Comparison of ENCODE assay signal across 8 mouse cellular contexts in the genomic region with DNA sequence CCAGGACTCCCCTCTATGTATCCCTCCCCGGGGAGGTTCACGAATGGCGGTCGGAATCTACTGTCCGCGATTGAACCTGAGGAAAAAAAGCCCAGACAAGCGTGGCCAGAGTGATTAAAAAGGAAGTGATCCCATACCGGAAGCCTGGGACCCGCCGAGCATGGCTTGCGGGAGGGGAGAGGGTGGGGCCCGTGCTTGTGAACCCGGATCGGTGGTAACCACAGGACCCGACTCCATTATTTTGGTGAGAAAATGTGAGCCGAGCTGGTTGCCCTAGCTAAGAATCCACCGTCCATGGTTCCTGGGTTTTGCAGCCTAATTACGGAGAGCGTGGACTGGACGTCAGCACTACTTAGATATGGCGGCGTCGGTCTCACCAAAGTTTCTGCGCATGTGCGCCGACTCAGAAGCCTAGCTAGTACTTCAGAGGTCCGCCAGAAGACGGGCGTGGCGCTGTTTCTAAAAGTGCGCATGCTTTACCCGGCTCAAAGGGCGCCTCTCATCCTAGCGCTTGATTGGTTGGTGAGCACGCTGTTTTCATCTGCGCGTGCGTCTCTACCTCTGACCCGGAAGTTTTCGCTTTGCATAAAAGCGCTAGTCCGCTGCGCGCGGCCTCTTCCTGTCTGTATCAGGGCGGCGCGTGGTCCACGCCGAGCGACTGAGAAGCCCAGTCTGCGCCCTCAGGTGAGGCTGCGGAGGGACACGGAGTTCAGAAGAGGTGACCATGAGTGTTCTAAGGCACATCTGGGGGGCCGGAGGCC. TPM values are rescaled to one million over a fixed set of nuclear protein-coding genes. Genes with fewer than 3 reads are reported as not detected.
A peak's percentile ranks its signal among the peaks of the same experiment; 100 is the strongest.
DNase-seq lines count a peak whose midpoint lies in the region; ATAC-seq and TF ChIP-seq lines count a peak whose summit lies in the region.

TSS of gene Rps5 (plus strand) at position 586 of the 761 bp plus-strand sequence.

- peak within 1 kb of the TSS; percentile 98 for H3K27ac ChIP-seq in gastrocnemius, adult 2 months
- H3K27ac ChIP-seq in hindbrain, postnatal 0 days: peak within 1 kb of the TSS; percentile 97
- peak within 1 kb of the TSS; percentile 98 for H3K27ac ChIP-seq in left cerebral cortex, adult 2 months

- WGBS in hindbrain, postnatal 0 days: under 1% methylated on average over 55 of the region's 55 CpGs

- peak; percentile 90 for TF ChIP-seq CTCF in gastrocnemius, adult 2 months (IDR thresholded peaks at IDR 0.05)
- TF ChIP-seq CTCF in hindbrain, postnatal 0 days (IDR thresholded peaks at IDR 0.05; ENCODE audit: low read depth): peak; percentile 88
- peak; percentile 94 for TF ChIP-seq CTCF in left cerebral cortex, adult 2 months (IDR thresholded peaks at IDR 0.05)

- H3K36me3 ChIP-seq in hindbrain, postnatal 0 days (ENCODE audit: insufficient read depth, low read length): peaks cover 30% of the 10 kb centered on the region

- intact Hi-C loops in gastrocnemius, adult 2 months (cut with DNase I): loop anchor here (1.0 to 5.0 kb wide), 4 partner anchors 27 to 445 kb away; partner anchors contain the start of genes Ube2m and Zfp606
- intact Hi-C loops in left cerebral cortex, adult 2 months (cut with DNase I): loop anchor here (2.0 to 5.0 kb wide), 5 partner anchors 23 to 130 kb away; partner anchors contain the start of genes Mzf1, Ube2m and Zfp324

- H3K27me3 ChIP-seq in hindbrain, postnatal 0 days (ENCODE audit: insufficient read depth, low read length): no peaks in the 10 kb centered on the region

- peak within 1 kb of the TSS; percentile 86 for H3K4me3 ChIP-seq in gastrocnemius, adult 2 months
- H3K4me3 ChIP-seq in hindbrain, postnatal 0 days (ENCODE audit: low read length): peak within 1 kb of the TSS; percentile 81
- H3K4me3 ChIP-seq in left cerebral cortex, adult 2 months: peak within 1 kb of the TSS; percentile 85

- H3K9ac ChIP-seq in hindbrain, postnatal 0 days (replicated peaks; ENCODE audit: low read length): peak within 1 kb of the TSS; percentile 74

- H3K4me2 ChIP-seq in hindbrain, postnatal 0 days (ENCODE audit: low read depth, low read length): peak within 1 kb of the TSS; percentile 94

- no peaks in the 10 kb centered on the region for H3K9me3 ChIP-seq in hindbrain, postnatal 0 days (ENCODE audit: low read length)

- peaks cover 10% of the 10 kb centered on the region for H3K4me1 ChIP-seq in hindbrain, postnatal 0 days (ENCODE audit: insufficient read depth, low read length)

- DNase-seq in ZHBTc4 (ENCODE audit: low read depth, low spot score): peak; percentile 100
- peak; percentile 99 for DNase-seq in gastrocnemius, adult 2 months
- peak; percentile 100 for DNase-seq in hindbrain, postnatal 0 days (ENCODE audit: low spot score)
- peak; percentile 97 to 99 for DNase-seq in left cerebral cortex, adult 2 months (ENCODE audit: extremely low spot score in 1 of 2, low spot score in 2 of 2)
- peak; percentile 99 for DNase-seq in right cerebral cortex, adult 2 months (ENCODE audit: low spot score in 2 of 2)
- peak; percentile 99 for DNase-seq in urinary bladder, postnatal 14 days (ENCODE audit: low spot score)

- ATAC-seq in common myeloid progenitor, adult 5-6 weeks (replicated peaks; ENCODE audit: low read depth, poor library complexity, severe bottlenecking): peak; percentile 89
- ATAC-seq in hindbrain, postnatal 0 days: peak; percentile 98
- ATAC-seq in megakaryocyte, adult 5-6 weeks (ENCODE audit: poor library complexity, severe bottlenecking): peak; percentile 95

RNA-seq across cellular contexts. Expression of gene Rps5, which starts in this region (rescaled TPM):
- total RNA-seq in common myeloid progenitor, adult 5-6 weeks (2017): 1,289 and 2,367 TPM in 2 replicates
- 100 to 1,000 TPM; 574 to 617 TPM for total RNA-seq in gastrocnemius, adult 2 months (2021)
- 1,864 and 2,267 TPM in 2 replicates for total RNA-seq in hindbrain, postnatal 0 days (2014; rRNA removed)
- polyA plus RNA-seq in hindbrain, postnatal 0 days (2015; fragmentation: Nextera tagmentation; extraction: Ambion mirVana): 646 and 658 TPM in 2 replicates
- 100 to 1,000 TPM; 374 to 377 TPM for total RNA-seq in left cerebral cortex, adult 2 months (2021)
- 1,879 and 1,910 TPM in 2 replicates for total RNA-seq in megakaryocyte, adult 5-6 weeks (2015)
- 1,118 and 1,375 TPM in 2 replicates for total RNA-seq in megakaryocyte, adult 5-6 weeks (2017)

Comparison
In these comparisons a context has a peak if more than half of its experiments do, and no peak if none do; other contexts are left out.
1. Peak in every context shown above with its lines: DNase-seq, ATAC-seq, H3K4me3 ChIP-seq and H3K27ac ChIP-seq.